Mouse (Mus musculus) A20 (cell line): ENCODE data around the gene Sox5.
"Not testable (repeated sequence)": the region's sequence is repeated elsewhere in the genome, so short reads cannot be mapped to it uniquely, and the experiment has no call there.

ENCODE experiments used
- DNase-seq: peaks from one replicate; pipeline ENCODE4 v3.0.0-alpha.2; 2011; ENCODE audit warnings: low read depth, low spot score

Sox5 gene

GRCm38 (mm10) chr6:144197209-144198119 lies 584.3 kb downstream of the Sox5 start:
- no peak for DNase-seq

DNA sequence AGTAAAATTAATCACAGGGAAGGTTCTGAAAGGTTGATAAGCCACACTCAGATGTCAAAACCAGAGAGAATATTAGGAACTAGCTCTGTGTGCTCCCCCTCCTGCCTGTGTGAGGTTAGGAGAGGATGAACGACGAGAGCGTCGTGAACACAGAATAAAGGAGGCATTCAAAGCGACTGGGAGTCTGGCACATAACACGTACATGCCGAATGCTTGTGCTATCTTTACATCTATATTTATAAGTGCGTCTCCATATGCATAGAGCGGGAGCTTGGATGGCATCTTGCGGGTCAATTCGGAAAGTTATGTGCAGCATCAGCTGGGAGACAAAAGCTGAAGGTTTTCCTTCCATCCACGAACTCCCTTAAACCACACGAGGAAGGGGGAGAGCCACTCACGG lies 585.8 kb downstream of the Sox5 start:
- no peak for DNase-seq

- DNase-seq: no peak
Measured at GRCm38 (mm10) chr6:144183087-144183486, 598.7 kb downstream of the Sox5 start.

GRCm38 (mm10) chr6:144182429-144182828 lies 599.3 kb downstream of the Sox5 start:
- not testable (repeated sequence) for DNase-seq

DNA sequence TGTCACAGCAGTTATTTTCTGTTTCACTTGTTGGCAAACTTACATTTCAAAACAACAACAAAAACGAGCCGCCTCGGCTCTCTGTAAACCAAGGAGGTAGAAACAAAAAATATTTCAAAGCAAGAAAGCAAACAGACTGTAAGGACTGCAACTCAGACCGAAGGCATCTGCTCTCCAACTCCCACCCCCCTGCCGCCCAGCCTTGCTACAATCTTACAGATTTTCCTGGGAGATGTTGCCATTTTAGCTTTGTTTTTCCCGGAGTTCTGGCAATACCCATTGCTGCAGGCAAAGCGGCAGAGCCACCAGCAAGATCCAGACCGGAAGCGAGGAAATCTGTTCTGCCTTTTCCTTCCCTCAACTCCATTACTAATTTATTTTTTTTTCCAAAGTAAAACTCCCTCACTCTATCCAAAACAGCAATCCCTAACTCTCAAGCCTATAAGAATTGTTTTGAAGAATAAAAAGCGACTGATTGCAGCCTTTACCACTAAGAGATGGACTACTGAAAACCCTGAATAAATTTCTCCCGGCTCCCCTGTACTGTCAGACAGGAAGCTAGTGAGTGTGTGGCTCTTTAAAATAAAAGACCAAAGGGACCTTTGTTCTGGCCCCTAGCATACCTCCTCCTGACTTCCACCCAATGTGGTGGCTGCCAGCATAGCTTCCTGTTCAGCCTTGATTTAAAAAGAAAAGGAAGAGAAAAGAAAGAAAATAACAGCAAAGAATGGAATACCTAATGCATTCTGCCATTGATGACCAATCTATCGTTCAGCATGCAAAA lies 600.5 kb downstream of the Sox5 start:
- DNase-seq: no peak

- DNase-seq: no peak
Measured at GRCm38 (mm10) chr6:144179111-144179510, 602.7 kb downstream of the Sox5 start.

GRCm38 (mm10) chr6:144176674-144177073 lies 605.1 kb downstream of the Sox5 start:
- no peak for DNase-seq

DNA sequence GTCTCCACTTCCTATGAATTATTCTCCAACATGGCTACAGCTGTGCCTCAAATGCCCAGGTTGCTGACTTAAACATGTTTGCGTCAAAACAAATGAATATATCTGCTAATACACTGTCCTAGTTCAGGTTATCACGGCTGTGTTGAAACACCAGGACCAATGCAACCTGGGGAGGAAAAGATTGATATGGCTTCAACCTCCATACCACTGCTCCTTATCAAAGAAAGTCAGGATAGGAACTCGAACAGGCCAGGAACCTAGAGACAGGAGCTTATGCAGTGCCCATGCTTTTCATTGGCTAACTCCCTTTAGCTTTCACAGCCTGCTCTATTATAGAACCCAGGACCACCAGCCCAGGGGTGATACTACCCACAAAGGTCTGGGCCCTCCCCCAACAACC lies 606.2 kb downstream of the Sox5 start:
- no peak for DNase-seq

GRCm38 (mm10) chr6:144170541-144170940 lies 611.2 kb downstream of the Sox5 start:
- DNase-seq: no peak

- DNase-seq: no peak
Measured at GRCm38 (mm10) chr6:144169791-144170190, 612.0 kb downstream of the Sox5 start.

DNA sequence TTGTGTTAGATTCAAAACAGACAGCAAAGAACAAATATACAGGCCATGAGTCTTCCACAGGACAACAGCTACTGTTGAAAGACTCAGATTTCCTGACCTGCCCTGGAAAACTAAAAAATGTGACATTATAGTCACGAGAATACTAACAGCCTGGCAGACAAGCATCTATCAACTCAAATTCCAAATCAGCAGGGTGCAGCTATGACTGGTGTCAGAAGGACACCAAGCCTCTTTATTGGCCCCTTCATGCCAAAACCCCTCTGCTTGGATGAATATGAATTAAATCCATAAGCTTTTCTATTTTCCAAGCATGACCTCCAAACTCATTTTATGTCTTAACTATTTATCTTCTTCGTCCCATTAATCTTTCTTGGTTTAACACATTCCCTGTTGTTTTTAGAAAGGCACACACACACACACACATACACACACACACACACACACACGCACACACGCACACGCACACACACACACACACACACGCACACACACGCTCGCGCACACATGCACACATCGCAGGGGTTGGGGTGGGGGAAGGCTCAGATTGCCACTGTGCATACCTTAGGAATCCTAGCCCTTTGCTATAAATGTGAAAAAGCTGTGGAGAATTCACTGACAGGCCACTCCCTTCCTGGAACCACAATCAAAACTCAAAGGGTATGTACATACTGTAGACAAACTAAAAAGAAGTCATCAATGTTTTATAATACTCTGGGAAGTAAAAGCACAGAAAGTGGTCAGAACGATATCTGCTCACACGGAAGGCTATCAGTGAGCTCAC lies 612.9 kb downstream of the Sox5 start:
- DNase-seq: no peak

- DNase-seq: no peak
Measured at GRCm38 (mm10) chr6:144167058-144167457, 614.7 kb downstream of the Sox5 start.

DNA sequence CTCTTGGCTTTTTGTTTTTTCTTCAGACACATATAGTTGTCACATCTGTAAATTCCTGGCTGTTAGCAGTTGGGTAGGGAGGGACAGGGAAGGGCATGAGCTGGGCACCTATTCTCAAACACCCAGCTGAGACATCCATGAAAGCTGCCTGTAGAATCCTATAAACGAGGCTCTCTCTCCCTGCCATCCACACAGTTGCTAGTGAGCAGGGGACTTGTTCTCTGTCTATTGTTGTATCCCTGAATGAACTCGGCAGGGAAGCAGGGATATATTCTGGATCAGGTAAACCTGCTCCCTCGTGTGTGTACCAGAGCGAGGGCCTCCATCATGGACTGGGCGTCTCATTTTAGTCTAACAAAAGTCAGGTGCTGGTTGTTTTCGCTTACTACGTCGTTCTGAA lies 615.1 kb downstream of the Sox5 start:
- DNase-seq: no peak

DNA sequence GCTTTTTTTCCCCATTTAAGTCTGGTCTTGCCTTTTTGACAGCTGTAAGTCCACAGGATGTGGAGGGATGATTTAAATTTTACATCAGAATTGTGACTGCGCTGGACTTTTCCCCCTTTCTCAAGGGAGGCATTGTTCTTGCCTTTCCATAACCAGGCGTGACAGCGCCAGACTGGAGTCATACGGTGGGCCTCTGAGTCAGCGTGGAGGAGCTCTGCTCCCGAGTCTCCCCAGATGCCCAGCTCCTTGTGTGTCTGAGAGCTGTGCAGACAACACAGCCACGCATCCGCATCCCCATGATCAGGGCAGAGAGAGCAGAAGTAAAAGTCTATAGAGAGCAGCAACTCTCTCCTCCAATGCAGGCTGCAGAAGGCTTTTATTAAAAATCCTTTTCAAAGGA lies 615.7 kb downstream of the Sox5 start:
- DNase-seq: no peak

- no peak for DNase-seq
Measured at GRCm38 (mm10) chr6:144163501-144163900, 618.3 kb downstream of the Sox5 start.

- no peak for DNase-seq
Measured at GRCm38 (mm10) chr6:144158637-144159036, 623.1 kb downstream of the Sox5 start.

DNA sequence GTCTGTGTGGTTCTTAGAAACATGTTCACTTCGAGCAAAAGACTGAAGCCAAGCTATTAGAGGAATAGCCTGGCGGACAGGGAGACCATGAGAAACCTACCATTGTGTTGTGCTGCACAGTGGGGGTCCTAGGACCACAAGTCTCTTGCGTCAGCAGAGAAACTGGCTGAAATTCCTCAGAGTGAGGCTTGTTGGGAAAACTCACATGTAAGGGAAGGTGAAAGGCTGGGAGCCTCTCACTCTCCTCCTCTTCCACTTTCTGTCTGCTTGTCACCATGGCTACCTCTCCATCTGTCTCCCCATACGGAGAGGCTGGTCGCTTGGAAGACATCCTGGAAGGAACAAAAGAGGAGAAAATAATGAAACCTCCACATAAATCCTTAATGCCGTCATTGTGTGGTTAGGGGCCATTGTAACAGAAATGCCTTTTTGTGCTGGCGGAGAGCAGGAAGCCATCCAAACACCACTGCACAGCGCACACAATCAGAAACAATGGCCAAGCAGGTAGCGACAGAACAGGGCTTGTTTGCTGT lies 626.8 kb downstream of the Sox5 start:
- no peak for DNase-seq

DNA sequence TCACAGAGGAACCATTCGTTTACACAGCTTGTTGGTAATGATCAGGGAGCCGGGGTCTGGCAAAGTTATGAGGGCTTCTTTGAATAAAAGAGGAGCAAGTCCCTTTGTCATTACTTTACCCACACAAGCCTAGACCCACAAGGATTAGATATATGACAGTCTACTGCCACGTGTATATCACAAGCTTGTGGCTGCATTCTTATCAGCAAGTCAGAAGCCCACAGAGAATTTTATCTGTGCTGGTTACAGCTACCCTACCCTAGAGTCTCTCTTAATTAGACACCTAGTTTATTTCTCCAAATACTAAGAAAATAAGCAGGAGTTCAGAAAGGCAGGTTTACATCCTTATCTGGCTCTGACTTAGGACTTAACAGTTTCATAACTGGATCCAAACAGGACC lies 629.8 kb downstream of the Sox5 start:
- no peak for DNase-seq

GRCm38 (mm10) chr6:144151075-144151474 lies 630.7 kb downstream of the Sox5 start:
- no peak for DNase-seq

DNA sequence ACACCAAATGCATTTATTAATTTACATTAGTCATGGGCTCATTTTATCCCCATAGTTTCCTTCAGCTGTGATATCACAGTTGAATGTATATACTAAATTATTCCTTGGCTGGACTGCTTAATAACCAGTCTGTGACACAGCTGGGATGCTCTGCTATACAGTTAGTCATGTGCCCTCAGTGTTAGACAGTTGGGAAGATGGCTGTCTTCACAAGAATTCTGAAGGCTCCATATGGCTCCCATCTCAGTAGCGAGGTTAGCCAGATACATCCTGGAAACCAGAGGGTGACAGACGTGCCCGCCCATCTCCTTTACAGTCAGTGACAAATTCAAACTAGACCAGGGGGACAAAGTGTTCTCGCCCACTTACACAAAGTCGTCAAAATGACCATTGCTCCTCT lies 644.4 kb downstream of the Sox5 start:
- no peak for DNase-seq

- DNase-seq: no peak
Measured at GRCm38 (mm10) chr6:144136894-144137293, 644.9 kb downstream of the Sox5 start.

DNA sequence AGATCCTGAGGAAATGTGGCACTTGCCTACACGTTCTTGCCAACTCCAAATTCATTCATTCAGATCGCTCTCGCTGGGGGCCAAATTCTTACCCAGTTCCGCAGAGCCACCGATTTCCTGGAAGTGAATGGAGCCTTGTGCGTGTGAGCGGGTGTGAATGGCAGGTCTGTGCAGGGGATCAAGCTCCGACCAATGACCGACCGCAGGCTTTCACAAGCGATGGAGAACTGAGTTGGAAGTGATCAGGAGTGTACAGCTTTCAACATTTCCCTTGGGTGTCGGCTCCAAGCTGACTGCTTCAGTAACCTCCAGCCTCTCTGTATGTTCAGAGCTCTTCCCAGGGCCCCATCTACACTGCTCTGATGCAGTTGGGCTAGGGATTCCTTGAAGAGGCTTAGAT lies 651.9 kb downstream of the Sox5 start:
- DNase-seq: no peak
